Mouse (Mus musculus) MEL (cell line): ENCODE measurements around the gene Pcdh9. TPM values are rescaled to one million over a fixed set of nuclear protein-coding genes. Genes with fewer than 3 reads are reported as not detected.
A peak's percentile ranks its signal among the peaks of the same experiment; 100 is the strongest.

Source experiments
- DNase-seq: peaks from one replicate; pipeline ENCODE4 v3.0.0; 2011; ENCODE audit warnings: low read depth, low spot score
- H3K27ac ChIP-seq: 2 replicates; pipeline ENCODE4 v1.5.1; 2012; ENCODE audit warnings: low read depth, mild to moderate bottlenecking, control low read depth, low read length, moderate library complexity; ENCODE audit not compliant: control insufficient read depth
- H3K27me3 ChIP-seq, 2 experiments: fragments of 150-350 bp in 1 of 2; sonication (generic) in 1 of 2; 2 replicates each; pipeline ENCODE4 v1.6.1; 2012; ENCODE audit warnings: low read length in 2 of 2, mild to moderate bottlenecking in 2 of 2, improper control_type of control experiment in 1 of 2, moderate library complexity in 1 of 2; ENCODE audit not compliant: insufficient read depth in 2 of 2, control insufficient read depth in 1 of 2
- H3K36me3 ChIP-seq, 2 experiments: 2 replicates each; pipeline ENCODE4 v1.6.1; 2012 to 2014; ENCODE audit warnings: low read length in 2 of 2, improper control_type of control experiment in 1 of 2, inconsistent platforms in 1 of 2, mild to moderate bottlenecking in 1 of 2; ENCODE audit not compliant: insufficient read depth in 2 of 2, control insufficient read depth in 1 of 2
- H3K4me1 ChIP-seq, 2 experiments: fragments of 150-350 bp in 1 of 2; sonication (generic) in 1 of 2; 2 replicates each; pipeline ENCODE4 v1.6.1; 2012; ENCODE audit warnings: low read length in 2 of 2, improper control_type of control experiment in 1 of 2, mild to moderate bottlenecking in 1 of 2; ENCODE audit not compliant: insufficient read depth in 2 of 2, control insufficient read depth in 1 of 2
- H3K4me3 ChIP-seq, 2 experiments: fragments of 150-350 bp in 1 of 2; sonication (generic) in 1 of 2; 2 replicates each; pipeline ENCODE4 v1.5.1; 2012; ENCODE audit warnings: low read depth in 2 of 2, low read length in 2 of 2, mild to moderate bottlenecking in 2 of 2, moderate library complexity in 2 of 2, control low read depth in 1 of 2, improper control_type of control experiment in 1 of 2; ENCODE audit not compliant: control insufficient read depth in 1 of 2, insufficient read depth in 1 of 2
- H3K79me2 ChIP-seq: 2 replicates; pipeline ENCODE4 v1.6.1; 2012; ENCODE audit warnings: mild to moderate bottlenecking, low read length, moderate library complexity; ENCODE audit not compliant: control insufficient read depth, poor library complexity, insufficient read depth
- H3K9ac ChIP-seq: 2 replicates; pipeline ENCODE4 v1.6.1; 2012; ENCODE audit warnings: low read depth, mild to moderate bottlenecking, control low read depth, low read length, moderate library complexity; ENCODE audit not compliant: control insufficient read depth, poor library complexity, severe bottlenecking
- H3K9me3 ChIP-seq: fragments of 150-350 bp; sonication (generic); replicated peaks from 2 replicates; pipeline ENCODE4 v1.6.1; 2012; ENCODE audit warnings: mild to moderate bottlenecking, low read length, improper control_type of control experiment, moderate library complexity; ENCODE audit not compliant: insufficient read depth
- BHLHE40 ChIP-seq: IDR thresholded peaks from 2 replicates; pipeline ENCODE4 v1.6.1; 2012; ENCODE audit warnings: low read depth, mild to moderate bottlenecking, inconsistent platforms, low read length, improper control_type of control experiment, borderline replicate concordance
- CHD1 ChIP-seq: IDR thresholded peaks from 2 replicates; pipeline ENCODE4 v1.6.1; 2012; ENCODE audit warnings: low read depth, mild to moderate bottlenecking, inconsistent platforms, low read length, improper control_type of control experiment
- CHD2 ChIP-seq: IDR thresholded peaks from 2 replicates; pipeline ENCODE4 v1.6.1; 2011; ENCODE audit warnings: low read length, improper control_type of control experiment
- CTCF ChIP-seq, 3 experiments: IDR thresholded peaks in 2 of 3; conservative IDR thresholded peaks in 1 of 3; 2 replicates each; pipeline ENCODE4 v1.5.1; 2011 to 2012; ENCODE audit warnings: low read length in 3 of 3, low read depth in 2 of 3, mild to moderate bottlenecking in 2 of 3, improper control_type of control experiment in 1 of 3, inconsistent platforms in 1 of 3, mixed read lengths in 1 of 3, moderate library complexity in 1 of 3; ENCODE audit not compliant: control insufficient read depth in 1 of 3, insufficient read depth in 1 of 3, poor library complexity in 1 of 3, severe bottlenecking in 1 of 3
- E2F4 ChIP-seq: IDR thresholded peaks from 2 replicates; pipeline ENCODE4 v1.6.1; 2011; ENCODE audit warnings: low read depth, low read length, improper control_type of control experiment, borderline replicate concordance
- ELF1 ChIP-seq: IDR thresholded peaks from 2 replicates; pipeline ENCODE4 v1.6.1; 2014; ENCODE audit warnings: low read depth, mild to moderate bottlenecking, inconsistent platforms, low read length, improper control_type of control experiment, moderate library complexity
- ETS1 ChIP-seq: IDR thresholded peaks from 2 replicates; pipeline ENCODE4 v1.6.1; 2012; ENCODE audit warnings: low read depth, mild to moderate bottlenecking, inconsistent platforms, low read length, improper control_type of control experiment, moderate library complexity
- GATA1 ChIP-seq: IDR thresholded peaks from 2 replicates; pipeline ENCODE4 v1.6.1; 2011; ENCODE audit warnings: low read depth, low read length, improper control_type of control experiment
- HCFC1 ChIP-seq: IDR thresholded peaks from 2 replicates; pipeline ENCODE4 v1.6.1; 2012; ENCODE audit warnings: low read depth, mild to moderate bottlenecking, inconsistent platforms, low read length, improper control_type of control experiment, moderate library complexity
- JUND ChIP-seq: IDR thresholded peaks from 2 replicates; pipeline ENCODE4 v1.6.1; 2011; ENCODE audit warnings: low read depth, mild to moderate bottlenecking, improper control_type of control experiment, low read length
- MAZ ChIP-seq: IDR thresholded peaks from 2 replicates; pipeline ENCODE4 v1.6.1; 2012; ENCODE audit warnings: low read depth, mild to moderate bottlenecking, inconsistent platforms, low read length, improper control_type of control experiment
- MEF2A ChIP-seq: IDR thresholded peaks from 2 replicates; pipeline ENCODE4 v1.6.1; 2014; ENCODE audit warnings: low read depth, mild to moderate bottlenecking, inconsistent platforms, low read length, improper control_type of control experiment; ENCODE audit not compliant: poor library complexity, insufficient replicate concordance, severe bottlenecking; ENCODE audit errors: extremely low read depth
- MYB ChIP-seq: IDR thresholded peaks from 2 replicates; pipeline ENCODE4 v1.6.1; 2011; ENCODE audit warnings: mild to moderate bottlenecking, low read depth, low read length, improper control_type of control experiment
- NELFE ChIP-seq: IDR thresholded peaks from 2 replicates; pipeline ENCODE4 v1.6.1; 2011; ENCODE audit warnings: low read depth, low read length, improper control_type of control experiment
- POLR2A ChIP-seq, 2 experiments: IDR thresholded peaks; 2 replicates each; pipeline ENCODE4 v1.6.1; 2011 to 2012; ENCODE audit warnings: low read length in 2 of 2, mild to moderate bottlenecking in 2 of 2, control low read depth in 1 of 2, improper control_type of control experiment in 1 of 2, low read depth in 1 of 2, moderate library complexity in 1 of 2; ENCODE audit not compliant: control insufficient read depth in 1 of 2, insufficient read depth in 1 of 2, poor library complexity in 1 of 2
- POLR2AphosphoS5 ChIP-seq: IDR thresholded peaks from 2 replicates; pipeline ENCODE4 v1.6.1; 2012; ENCODE audit warnings: low read depth, borderline replicate concordance, mild to moderate bottlenecking, inconsistent platforms, low read length, moderate library complexity, mixed read lengths
- RAD21 ChIP-seq: IDR thresholded peaks from 2 replicates; pipeline ENCODE4 v1.6.1; 2011; ENCODE audit warnings: mild to moderate bottlenecking, low read depth, low read length, improper control_type of control experiment
- TAL1 ChIP-seq: IDR thresholded peaks from 2 replicates; pipeline ENCODE4 v1.6.1; 2012; ENCODE audit warnings: mild to moderate bottlenecking, inconsistent platforms, low read length, moderate library complexity, mixed read lengths
- TBP ChIP-seq: IDR thresholded peaks from 2 replicates; pipeline ENCODE4 v1.8.0; 2011; ENCODE audit warnings: low read depth, low read length, improper control_type of control experiment
- UBTF ChIP-seq: IDR thresholded peaks from 2 replicates; pipeline ENCODE4 v1.6.1; 2012; ENCODE audit warnings: low read depth, mild to moderate bottlenecking, inconsistent platforms, low read length, improper control_type of control experiment, moderate library complexity, borderline replicate concordance; ENCODE audit not compliant: insufficient read depth
- USF1 ChIP-seq: IDR thresholded peaks from 2 replicates; pipeline ENCODE4 v1.6.1; 2014; ENCODE audit warnings: low read depth, mild to moderate bottlenecking, inconsistent platforms, low read length, improper control_type of control experiment, moderate library complexity
- USF2 ChIP-seq, 2 experiments: IDR thresholded peaks; 2 replicates each; pipeline ENCODE4 v1.6.1; 2011 to 2012; ENCODE audit warnings: improper control_type of control experiment in 2 of 2, low read length in 2 of 2, borderline replicate concordance in 1 of 2, inconsistent platforms in 1 of 2, low read depth in 1 of 2, mild to moderate bottlenecking in 1 of 2; ENCODE audit not compliant: insufficient read depth in 1 of 2
- ZKSCAN1 ChIP-seq: IDR thresholded peaks from 2 replicates; pipeline ENCODE4 v1.6.1; 2012; ENCODE audit warnings: low read depth, mild to moderate bottlenecking, inconsistent platforms, low read length, improper control_type of control experiment, moderate library complexity
- ZMIZ1 ChIP-seq: IDR thresholded peaks from 2 replicates; pipeline ENCODE4 v1.6.1; 2012; ENCODE audit warnings: low read depth, mild to moderate bottlenecking, inconsistent platforms, low read length, improper control_type of control experiment, moderate library complexity
- ZNF384 ChIP-seq: IDR thresholded peaks from 2 replicates; pipeline ENCODE4 v1.6.1; 2012; ENCODE audit warnings: low read depth, mild to moderate bottlenecking, inconsistent platforms, low read length, improper control_type of control experiment
- polyA plus RNA-seq, 2 experiments: library from polyadenylated mRNA; stranded (reverse) in 1 of 2; unstranded in 1 of 2; fragments of >175 nt in 1 of 2; fragments of >200 nt in 1 of 2; gene quantifications; 2 replicates each; pipeline versions ENCODE4 v1.2.1 to v1.2.4; 2012; ENCODE audit warnings: low replicate concordance in 2 of 2, low read depth in 1 of 2; ENCODE audit not compliant: insufficient read length in 2 of 2, insufficient read depth in 1 of 2, missing spikeins in 1 of 2
- total RNA-seq: library from RNA; depleted of rRNA; stranded (reverse); fragments of 300-350 nt; gene quantifications from 2 replicates; pipeline ENCODE4 v1.2.3, GENCODE M21; 2012

Gene Pcdh9
- total and polyA plus RNA-seq, 3 experiments = not detected

- no peak for DNase-seq
- no peaks in the 10 kb centered on the region for H3K4me1 ChIP-seq
Measured at GRCm38 (mm10) chr14:93354150-93354549, 536.3 kb downstream of the Pcdh9 start.

GRCm38 (mm10) chr14:93350906-93351305 lies 539.6 kb downstream of the Pcdh9 start:
- no peaks in the 10 kb centered on the region for H3K4me1 ChIP-seq
- DNase-seq = no peak
- no peaks in the 10 kb centered on the region for H3K27me3 ChIP-seq
- H3K27ac ChIP-seq = no peak overlapping the region
- no peak overlapping the region for H3K9ac ChIP-seq
- no peaks in the 10 kb centered on the region for H3K79me2 ChIP-seq
- TF ChIP-seq USF2 (IDR thresholded peaks at IDR 0.05; ENCODE audit: borderline replicate concordance in 1 of 2, insufficient read depth in 1 of 2, low read depth in 1 of 2, low read length in 2 of 2) (no peak), TBP (no peak), NELFE (no peak), ZKSCAN1 (no peak), POLR2A (IDR thresholded peaks at IDR 0.05; ENCODE audit: control insufficient read depth in 1 of 2, insufficient read depth in 1 of 2, low read depth in 1 of 2, low read length in 2 of 2, poor library complexity in 1 of 2) (no peak), TAL1 (no peak), UBTF (no peak), CTCF (IDR thresholded peaks at IDR 0.05 in 2 of 3, conservative IDR thresholded peaks at IDR 0.05 in 1 of 3; ENCODE audit: control insufficient read depth in 1 of 3, insufficient read depth in 1 of 3, low read depth in 2 of 3, low read length in 3 of 3, poor library complexity in 1 of 3, severe bottlenecking in 1 of 3) (no peak), POLR2AphosphoS5 (no peak), HCFC1 (no peak)
- no peak overlapping the region for H3K4me3 ChIP-seq
- H3K9me3 ChIP-seq = no peaks in the 10 kb centered on the region
- H3K36me3 ChIP-seq = no peaks in the 10 kb centered on the region

More at GRCm38 (mm10) chr14:93354150-93354549, 536.3 kb downstream of the Pcdh9 start:
- no peaks in the 10 kb centered on the region for H3K36me3 ChIP-seq
- TF ChIP-seq CTCF (IDR thresholded peaks at IDR 0.05 in 2 of 3, conservative IDR thresholded peaks at IDR 0.05 in 1 of 3; ENCODE audit: control insufficient read depth in 1 of 3, insufficient read depth in 1 of 3, low read depth in 2 of 3, low read length in 3 of 3, poor library complexity in 1 of 3, severe bottlenecking in 1 of 3) (peak in 1 of 3 experiments; percentile 14; a peak in 2 of 6 replicates), ZKSCAN1 (no peak), RAD21 (peak; percentile 11)
- TF ChIP-seq, all 39 proteins: peak for 2
- H3K27me3 ChIP-seq = no peaks in the 10 kb centered on the region
- no peak overlapping the region for H3K4me3 ChIP-seq
- H3K27ac ChIP-seq = no peak overlapping the region
- H3K9me3 ChIP-seq = no peaks in the 10 kb centered on the region
- no peak overlapping the region for H3K9ac ChIP-seq
- no peaks in the 10 kb centered on the region for H3K79me2 ChIP-seq

- Histone ChIP-seq H3K27ac (no peak overlapping the region), H3K4me1 (no peaks in the 10 kb centered on the region), H3K36me3 (no peaks in the 10 kb centered on the region), H3K9ac (no peak overlapping the region), H3K9me3 (no peaks in the 10 kb centered on the region), H3K27me3 (no peaks in the 10 kb centered on the region), H3K4me3 (no peak overlapping the region), H3K79me2 (no peaks in the 10 kb centered on the region)
- no peak for DNase-seq
- TF ChIP-seq ELF1 = no peak
- TF ChIP-seq MYB = no peak
- TF ChIP-seq E2F4 = no peak
- no peak for TF ChIP-seq ZMIZ1
- TF ChIP-seq USF2 (IDR thresholded peaks at IDR 0.05; ENCODE audit: borderline replicate concordance in 1 of 2, insufficient read depth in 1 of 2, low read depth in 1 of 2, low read length in 2 of 2) = no peak
- no peak for TF ChIP-seq POLR2AphosphoS5
- no peak for TF ChIP-seq MAZ
- no peak for TF ChIP-seq JUND
- no peak for TF ChIP-seq ETS1
- no peak for TF ChIP-seq CHD1
- TF ChIP-seq CHD2 = no peak
- no peak for TF ChIP-seq MEF2A
- no peak for TF ChIP-seq USF1
- no peak for TF ChIP-seq ZNF384
- no peak for TF ChIP-seq BHLHE40
- no peak for TF ChIP-seq TBP
- TF ChIP-seq GATA1 = no peak
Measured at GRCm38 (mm10) chr14:93349166-93349565, 541.3 kb downstream of the Pcdh9 start.
